Mouse (Mus musculus): Measurements from ENCODE around the gene Scgb1a1. TPM values are rescaled to one million over a fixed set of nuclear protein-coding genes. Genes with fewer than 3 reads are reported as not detected.

Scgb1a1 gene
- polyA plus RNA-seq, 1 experiment from 2014 or later = not detected

DNA sequence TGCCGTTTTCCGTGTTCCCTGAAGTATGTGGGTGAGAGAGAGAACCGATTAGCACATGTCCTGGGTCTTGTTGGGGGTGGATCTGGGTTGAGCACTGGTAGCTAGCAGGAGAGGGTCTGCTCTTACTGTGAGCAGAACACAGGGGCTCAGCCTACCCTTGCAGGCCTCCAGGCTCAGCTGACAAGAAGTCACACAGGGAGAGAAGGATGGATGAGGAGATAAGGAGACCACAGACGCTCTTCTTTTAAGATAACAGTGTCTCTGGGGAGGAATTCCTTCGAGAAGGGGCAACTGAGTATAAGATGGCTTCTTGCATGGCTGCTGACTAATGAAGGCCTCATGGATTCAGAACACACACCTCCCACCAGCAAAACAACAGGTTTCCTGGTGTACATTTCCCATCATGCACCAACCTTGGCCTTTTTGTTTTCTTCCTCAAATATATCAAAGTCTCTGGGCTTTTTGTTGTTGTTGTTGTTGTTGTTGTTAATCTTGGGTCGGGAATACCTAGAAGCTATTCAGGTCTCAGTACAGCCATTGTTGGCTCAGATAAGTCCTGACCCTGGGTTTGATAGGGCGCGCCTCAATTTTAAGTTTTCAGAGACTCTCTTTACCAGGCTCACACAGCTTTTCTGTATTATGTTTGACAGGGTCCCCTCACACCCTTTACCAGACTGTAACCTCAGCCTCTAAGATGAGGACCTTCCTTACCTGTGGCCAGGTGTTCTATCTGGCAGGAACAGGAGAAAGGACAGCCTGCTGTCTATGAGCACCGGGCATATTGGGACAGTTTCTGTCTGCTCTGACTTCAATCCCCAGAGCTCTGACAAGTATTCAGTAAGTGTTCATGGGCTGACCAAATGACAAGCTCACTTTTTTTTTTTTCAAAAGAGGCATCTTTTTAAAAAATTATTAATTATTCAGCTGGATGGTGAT, 37.2 kb downstream of the Scgb1a1 start:
- Histone ChIP-seq H3K27me3 (no peaks in the 10 kb centered on the region), H3K9ac (replicated peaks) (no peak overlapping the region), H3K4me3 (replicated peaks) (no peak overlapping the region), H3K9me3 (no peaks in the 10 kb centered on the region), H3K36me3 (no peaks in the 10 kb centered on the region), H3K27ac (no peak overlapping the region), H3K4me1 (replicated peaks) (peaks cover 17% of the 10 kb centered on the region), H3K4me2 (no peak overlapping the region)
- ATAC-seq (ENCODE audit: insufficient number of reproducible peaks, insufficient read depth, low FRiP score, low TSS enrichment, low read depth) = no peak
- WGBS = 70% methylated on average over 9 of the region's 9 CpGs

DNA sequence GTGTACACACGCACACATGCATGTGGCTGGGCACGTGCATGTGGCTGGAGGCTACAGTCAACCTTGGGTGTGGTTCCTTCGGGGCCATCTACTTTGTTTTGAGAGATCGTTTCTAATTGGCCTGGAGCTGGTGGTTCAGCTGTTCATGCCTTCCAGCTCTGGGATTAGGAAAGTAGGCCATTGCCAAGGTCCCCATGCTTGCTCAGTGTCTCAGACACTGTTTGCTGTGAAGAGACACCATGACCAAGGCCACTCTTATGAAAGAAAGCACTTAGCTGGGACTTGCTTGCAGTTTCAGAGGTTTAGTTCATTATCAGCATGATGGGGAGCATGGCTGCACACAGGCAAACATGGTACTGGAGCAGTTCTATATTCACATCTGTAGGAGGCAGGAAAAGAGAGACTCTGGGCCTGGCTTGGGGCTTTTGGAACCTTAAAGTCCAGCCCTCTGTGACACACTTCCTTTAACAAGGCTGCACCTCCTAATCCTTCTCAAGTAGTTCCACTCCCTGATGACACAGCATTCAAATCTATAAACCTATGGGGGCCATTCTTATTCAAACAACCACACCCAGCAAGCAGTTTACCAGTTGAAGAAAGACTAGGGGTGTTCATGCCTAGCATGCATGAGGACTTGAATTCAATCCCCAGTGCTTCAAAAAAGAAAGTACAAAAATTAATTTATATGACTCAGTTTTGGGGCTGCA, 38.6 kb downstream of the Scgb1a1 start:
- H3K36me3 ChIP-seq = no peaks in the 10 kb centered on the region
- peaks cover 17% of the 10 kb centered on the region for H3K4me1 ChIP-seq (replicated peaks)
- H3K9me3 ChIP-seq = no peaks in the 10 kb centered on the region
- H3K4me2 ChIP-seq = no peak overlapping the region
- ATAC-seq (ENCODE audit: insufficient number of reproducible peaks, insufficient read depth, low FRiP score, low TSS enrichment, low read depth) = no peak
- WGBS = 92% methylated on average over 4 of the region's 4 CpGs
- H3K4me3 ChIP-seq (replicated peaks) = no peak overlapping the region
- no peak overlapping the region for H3K9ac ChIP-seq (replicated peaks)
- no peak overlapping the region for H3K27ac ChIP-seq
- H3K27me3 ChIP-seq = no peaks in the 10 kb centered on the region

DNA sequence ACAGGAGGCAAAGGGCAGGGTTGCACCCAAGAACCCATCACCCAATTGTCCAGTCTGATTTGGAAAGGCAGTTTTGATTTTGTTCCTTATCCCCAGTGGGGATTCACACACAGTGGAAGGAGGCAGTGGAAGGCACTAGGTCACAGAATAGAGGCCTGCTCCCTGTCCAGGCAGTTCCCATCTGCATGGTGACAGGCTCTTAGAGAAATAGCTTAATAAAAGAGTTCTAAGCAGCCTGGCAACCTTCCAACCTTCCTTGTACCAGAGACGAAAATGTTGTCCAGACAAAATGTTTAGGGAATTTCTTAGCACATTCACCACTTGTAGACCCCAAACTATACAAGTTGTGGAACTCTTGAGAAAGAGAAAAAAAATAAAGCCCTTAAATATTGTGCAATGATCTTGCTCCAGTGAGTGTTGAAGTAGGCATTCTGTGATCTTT, 39.8 kb downstream of the Scgb1a1 start:
- H3K36me3 ChIP-seq = no peaks in the 10 kb centered on the region
- H3K27ac ChIP-seq = no peak overlapping the region
- ATAC-seq (ENCODE audit: insufficient number of reproducible peaks, insufficient read depth, low FRiP score, low TSS enrichment, low read depth) = no peak
- WGBS = 42% methylated on average over 1 of the region's 1 CpGs
- H3K4me1 ChIP-seq (replicated peaks) = peaks cover 11% of the 10 kb centered on the region
- no peak overlapping the region for H3K4me2 ChIP-seq
- no peak overlapping the region for H3K9ac ChIP-seq (replicated peaks)
- H3K9me3 ChIP-seq = no peaks in the 10 kb centered on the region
- no peaks in the 10 kb centered on the region for H3K27me3 ChIP-seq
- H3K4me3 ChIP-seq (replicated peaks) = no peak overlapping the region

DNA sequence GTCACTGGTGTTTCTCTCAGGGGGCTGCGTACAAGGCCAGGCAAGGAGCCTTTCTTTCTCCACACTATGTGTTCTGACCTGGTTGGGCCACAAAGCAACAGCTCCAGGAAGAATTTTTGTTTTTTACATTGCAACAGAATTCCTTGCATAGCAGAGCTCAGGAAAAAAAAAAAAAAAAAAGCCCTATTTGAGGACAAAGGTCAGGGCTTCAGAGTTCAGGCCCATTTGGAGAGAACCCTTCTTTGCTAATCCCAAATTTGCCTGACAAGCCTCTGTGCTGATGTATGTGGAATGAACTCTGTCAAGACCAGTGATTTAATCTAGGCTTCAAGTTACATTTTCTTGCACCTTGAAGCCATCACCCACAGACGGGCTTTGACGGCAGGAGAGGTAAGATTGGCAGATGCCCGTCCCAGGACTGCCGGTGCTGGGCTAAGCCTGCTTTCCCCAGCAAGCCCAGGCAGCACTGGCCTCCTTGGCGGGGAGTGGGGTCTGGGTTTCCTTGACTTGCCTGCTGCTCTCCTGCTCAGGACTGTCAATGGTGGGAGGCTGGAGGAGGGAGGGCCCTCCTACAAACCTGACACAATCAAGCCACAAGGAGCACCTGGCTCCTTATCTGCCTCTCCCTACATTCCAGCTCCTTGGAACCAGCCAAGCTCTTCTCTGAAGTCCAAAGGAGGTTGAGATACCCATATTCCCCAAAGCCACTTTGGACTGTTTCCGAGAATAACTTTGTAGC, 40.4 kb downstream of the Scgb1a1 start:
- no peak overlapping the region for H3K4me3 ChIP-seq (replicated peaks)
- no peak overlapping the region for H3K9ac ChIP-seq (replicated peaks)
- H3K4me1 ChIP-seq (replicated peaks) = peaks cover 6% of the 10 kb centered on the region; the same call in 1 of the 2 replicates
- H3K27ac ChIP-seq = no peak overlapping the region
- WGBS = 55% methylated on average over 7 of the region's 7 CpGs
- no peak overlapping the region for H3K4me2 ChIP-seq
- no peak for ATAC-seq (ENCODE audit: insufficient number of reproducible peaks, insufficient read depth, low FRiP score, low TSS enrichment, low read depth)
- H3K27me3 ChIP-seq = no peaks in the 10 kb centered on the region
- H3K36me3 ChIP-seq = no peaks in the 10 kb centered on the region
- H3K9me3 ChIP-seq = no peaks in the 10 kb centered on the region

DNA sequence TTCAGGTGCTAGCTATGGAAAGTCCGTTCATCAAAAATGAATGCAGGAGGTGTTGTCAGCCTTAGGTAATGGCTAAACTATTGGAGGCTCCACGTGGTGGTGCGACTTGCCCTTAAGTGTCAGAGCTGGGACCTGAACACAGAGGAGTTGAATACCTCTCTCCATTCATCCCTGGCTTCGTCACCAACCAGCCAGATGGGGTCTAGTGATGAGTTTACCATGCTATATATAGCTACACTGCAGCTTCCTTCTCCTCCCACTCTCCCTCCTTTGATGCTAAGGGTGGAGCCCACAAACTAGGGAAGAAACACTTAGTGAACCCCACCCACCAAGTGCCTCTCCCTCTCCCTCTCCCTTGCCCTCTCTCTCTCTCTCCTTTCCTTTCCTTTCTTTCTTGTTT, 43.5 kb downstream of the Scgb1a1 start:
- H3K4me2 ChIP-seq = no peak overlapping the region
- no peaks in the 10 kb centered on the region for H3K9me3 ChIP-seq
- H3K4me3 ChIP-seq (replicated peaks) = no peak overlapping the region
- peaks cover 6% of the 10 kb centered on the region; the same call in 1 of the 2 replicates for H3K4me1 ChIP-seq (replicated peaks)
- no peak overlapping the region for H3K27ac ChIP-seq
- WGBS = 72% methylated on average over 4 of the region's 4 CpGs
- H3K9ac ChIP-seq (replicated peaks) = no peak overlapping the region
- H3K36me3 ChIP-seq = no peaks in the 10 kb centered on the region
- H3K27me3 ChIP-seq = no peaks in the 10 kb centered on the region
- ATAC-seq (ENCODE audit: insufficient number of reproducible peaks, insufficient read depth, low FRiP score, low TSS enrichment, low read depth) = no peak

DNA sequence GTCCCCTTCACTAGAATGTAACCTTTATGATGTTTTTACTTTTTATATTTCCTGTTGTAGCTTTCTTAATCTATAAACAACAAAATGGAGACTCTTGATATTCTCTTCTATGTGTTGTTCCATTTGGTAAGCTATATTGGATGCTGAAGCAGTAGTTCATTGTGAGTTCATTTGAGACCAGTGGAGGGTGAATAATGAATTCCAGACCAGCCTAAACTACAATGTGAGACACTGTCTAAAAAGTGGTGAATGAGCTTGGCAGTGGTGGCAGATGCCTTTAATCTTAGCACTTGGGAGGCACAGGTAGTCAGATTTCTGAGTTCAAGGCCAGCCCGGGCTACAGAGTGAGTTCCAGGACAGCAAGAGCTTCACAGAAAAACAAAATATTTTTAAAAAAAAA, 44.6 kb downstream of the Scgb1a1 start:
- Histone ChIP-seq H3K4me3 (replicated peaks) (no peak overlapping the region), H3K36me3 (no peaks in the 10 kb centered on the region), H3K27ac (no peak overlapping the region), H3K9me3 (no peaks in the 10 kb centered on the region), H3K4me2 (no peak overlapping the region), H3K9ac (replicated peaks) (no peak overlapping the region), H3K4me1 (replicated peaks) (peaks cover 6% of the 10 kb centered on the region; the same call in 1 of the 2 replicates), H3K27me3 (no peaks in the 10 kb centered on the region)
- WGBS = 77% methylated on average over 1 of the region's 1 CpGs
- no peak for ATAC-seq (ENCODE audit: insufficient number of reproducible peaks, insufficient read depth, low FRiP score, low TSS enrichment, low read depth)

DNA sequence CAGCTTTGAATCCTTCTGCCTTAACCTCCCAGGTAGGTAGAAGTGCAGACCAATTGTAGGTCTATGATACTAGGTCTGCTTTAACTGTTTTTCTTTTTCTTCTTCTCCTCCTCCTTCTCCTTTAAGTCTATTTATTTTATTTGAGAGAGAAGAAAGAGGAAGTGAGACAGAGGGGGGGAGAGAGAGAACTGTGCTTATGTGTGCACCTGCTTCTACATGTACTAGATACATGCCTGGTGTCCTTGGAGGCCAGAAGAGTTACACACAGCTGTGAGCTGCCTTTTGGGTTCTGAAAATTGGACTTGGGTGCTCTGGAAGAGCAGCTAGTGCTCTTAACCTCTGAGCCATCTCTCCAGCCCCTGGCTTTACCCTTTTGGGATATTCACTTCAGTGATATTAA, 46.7 kb downstream of the Scgb1a1 start:
- H3K4me1 ChIP-seq (replicated peaks) = no peaks in the 10 kb centered on the region
- H3K4me2 ChIP-seq = no peak overlapping the region
- no peak overlapping the region for H3K9ac ChIP-seq (replicated peaks)
- no peak overlapping the region for H3K4me3 ChIP-seq (replicated peaks)
- no peak overlapping the region for H3K27ac ChIP-seq
- no peaks in the 10 kb centered on the region for H3K9me3 ChIP-seq
- H3K36me3 ChIP-seq = no peaks in the 10 kb centered on the region
- no peak for ATAC-seq (ENCODE audit: insufficient number of reproducible peaks, insufficient read depth, low FRiP score, low TSS enrichment, low read depth)
- H3K27me3 ChIP-seq = no peaks in the 10 kb centered on the region

DNA sequence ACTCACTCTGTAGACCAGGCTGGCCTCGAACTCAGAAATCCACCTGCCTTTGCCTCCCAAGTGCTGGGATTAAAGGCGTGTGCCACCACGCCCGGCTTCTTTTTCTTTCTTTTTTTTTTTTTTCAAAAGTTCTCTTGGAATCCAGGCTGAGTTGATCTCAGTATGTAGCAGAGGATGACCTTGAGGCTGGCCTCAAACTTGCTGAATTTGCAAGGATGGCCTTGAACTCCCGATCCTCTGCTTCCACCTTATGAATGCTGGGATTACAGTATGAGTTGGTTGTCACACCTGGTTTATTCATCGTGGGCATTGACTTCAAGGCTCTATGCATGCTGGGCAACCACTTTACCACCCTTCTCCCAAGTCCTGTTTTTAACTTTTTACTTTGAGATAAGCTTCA, 47.1 kb downstream of the Scgb1a1 start:
- H3K27me3 ChIP-seq = no peaks in the 10 kb centered on the region
- no peaks in the 10 kb centered on the region for H3K9me3 ChIP-seq
- 92% methylated on average over 6 of the region's 6 CpGs for WGBS
- no peaks in the 10 kb centered on the region for H3K4me1 ChIP-seq (replicated peaks)
- no peak overlapping the region for H3K4me2 ChIP-seq
- H3K4me3 ChIP-seq (replicated peaks) = no peak overlapping the region
- ATAC-seq (ENCODE audit: insufficient number of reproducible peaks, insufficient read depth, low FRiP score, low TSS enrichment, low read depth) = no peak
- no peaks in the 10 kb centered on the region for H3K36me3 ChIP-seq
- H3K27ac ChIP-seq = no peak overlapping the region
- no peak overlapping the region for H3K9ac ChIP-seq (replicated peaks)

DNA sequence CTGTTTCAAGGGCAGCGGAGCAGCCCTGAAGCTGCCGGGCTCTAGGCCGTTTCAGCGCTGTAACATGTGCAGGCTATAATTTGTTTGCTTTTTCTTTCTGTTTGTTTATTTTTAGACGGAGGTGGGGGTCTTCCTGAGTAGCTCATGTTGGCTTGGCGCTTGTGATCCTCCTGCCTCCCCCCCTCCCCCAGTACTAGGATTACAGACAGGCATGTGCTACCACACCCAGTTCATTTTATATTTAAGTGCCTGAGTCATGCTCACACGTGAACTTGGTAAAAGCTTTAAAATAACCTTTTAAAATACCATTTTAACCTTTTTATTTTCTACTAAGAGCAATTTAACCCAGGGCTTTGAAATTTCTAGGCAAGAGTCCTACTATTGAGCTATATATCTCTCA, 47.8 kb downstream of the Scgb1a1 start:
- no peaks in the 10 kb centered on the region for H3K27me3 ChIP-seq
- no peak overlapping the region for H3K9ac ChIP-seq (replicated peaks)
- no peaks in the 10 kb centered on the region for H3K4me1 ChIP-seq (replicated peaks)
- H3K36me3 ChIP-seq = no peaks in the 10 kb centered on the region
- H3K27ac ChIP-seq = no peak overlapping the region
- 42% methylated on average over 7 of the region's 7 CpGs for WGBS
- no peak for ATAC-seq (ENCODE audit: insufficient number of reproducible peaks, insufficient read depth, low FRiP score, low TSS enrichment, low read depth)
- H3K9me3 ChIP-seq = no peaks in the 10 kb centered on the region
- H3K4me3 ChIP-seq (replicated peaks) = no peak overlapping the region
- no peak overlapping the region for H3K4me2 ChIP-seq

DNA sequence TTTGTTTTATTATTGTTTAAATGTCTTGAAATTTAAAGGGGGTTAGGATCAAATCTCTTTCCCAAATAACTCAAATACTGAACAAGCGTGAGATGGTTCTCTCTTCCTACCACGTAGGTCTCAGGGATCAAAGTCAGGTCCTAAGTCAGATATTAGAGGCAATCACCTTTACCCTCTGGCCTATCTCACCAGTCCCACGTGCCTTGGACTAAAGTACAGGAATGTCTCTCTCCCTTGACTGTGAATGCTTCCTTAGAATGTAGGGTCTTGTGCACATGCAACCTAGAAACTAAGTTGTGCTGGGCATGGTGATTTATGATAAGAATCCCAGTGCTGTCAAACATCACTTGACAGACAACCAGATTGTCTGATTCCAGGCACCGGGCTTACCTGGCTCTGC, 48.5 kb downstream of the Scgb1a1 start:
- no peaks in the 10 kb centered on the region for H3K27me3 ChIP-seq
- ATAC-seq (ENCODE audit: insufficient number of reproducible peaks, insufficient read depth, low FRiP score, low TSS enrichment, low read depth) = no peak
- H3K4me2 ChIP-seq = no peak overlapping the region
- H3K4me3 ChIP-seq (replicated peaks) = no peak overlapping the region
- H3K9me3 ChIP-seq = no peaks in the 10 kb centered on the region
- H3K9ac ChIP-seq (replicated peaks) = no peak overlapping the region
- H3K4me1 ChIP-seq (replicated peaks) = no peaks in the 10 kb centered on the region
- H3K36me3 ChIP-seq = no peaks in the 10 kb centered on the region
- WGBS = 75% methylated on average over 4 of the region's 4 CpGs
- no peak overlapping the region for H3K27ac ChIP-seq

DNA sequence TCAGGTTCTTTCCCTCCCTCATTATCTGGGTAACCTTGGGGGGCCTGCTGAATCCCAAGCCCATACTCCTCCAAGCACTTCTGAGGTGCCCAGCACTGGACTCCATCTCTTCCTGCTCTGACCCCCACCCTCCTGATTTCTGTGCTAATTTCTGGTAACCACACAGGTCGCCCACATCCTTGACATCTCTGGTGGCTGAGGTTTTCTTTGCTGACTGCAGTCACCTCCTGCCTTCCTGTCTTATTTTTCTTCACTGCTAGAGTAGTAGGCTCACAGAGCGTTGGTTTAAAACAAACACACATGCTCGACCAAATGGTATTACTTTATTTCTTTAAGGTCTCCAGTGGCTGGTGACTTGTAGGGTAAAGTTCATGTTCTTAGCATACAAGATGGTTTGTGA, 49.6 kb downstream of the Scgb1a1 start:
- Histone ChIP-seq H3K36me3 (no peaks in the 10 kb centered on the region), H3K4me3 (replicated peaks) (no peak overlapping the region), H3K27me3 (no peaks in the 10 kb centered on the region), H3K9ac (replicated peaks) (no peak overlapping the region), H3K27ac (no peak overlapping the region), H3K4me2 (no peak overlapping the region), H3K4me1 (replicated peaks) (no peaks in the 10 kb centered on the region), H3K9me3 (no peaks in the 10 kb centered on the region)
- ATAC-seq (ENCODE audit: insufficient number of reproducible peaks, insufficient read depth, low FRiP score, low TSS enrichment, low read depth) = no peak
- 65% methylated on average over 3 of the region's 3 CpGs for WGBS

All from limb, embryonic 12.5 days (tissue).